Mouse (Mus musculus): ENCODE measurements around the gene Ddias.

GRCm38 (mm10) chr7:92893478-92893877, 19.4 kb upstream of the Ddias start:
- TF ChIP-seq CTCF (IDR thresholded peaks at IDR 0.05; ENCODE audit: extremely low read depth, insufficient read depth, insufficient read length, insufficient replicate concordance) (no peak; the same call in 1 of the 2 replicates), POLR2A (IDR thresholded peaks at IDR 0.05; ENCODE audit: low read depth, low read length) (no peak)

All from spleen, adult 2 months (tissue).